Mouse (Mus musculus) thymus, adult 2 months (tissue): ENCODE measurements around the gene Eef1akmt2. TPM values are rescaled to one million over a fixed set of nuclear protein-coding genes. Genes with fewer than 3 reads are reported as not detected.

Experiments
- DNase-seq: peaks from one replicate; pipeline ENCODE4 v3.0.0; 2021
- H3K27ac ChIP-seq: fragments of 200-500 bp; 2 replicates; pipeline ENCODE4 v1.5.1; 2012; ENCODE audit warnings: low read length, control low read depth; ENCODE audit not compliant: control insufficient read depth, insufficient read depth
- H3K27me3 ChIP-seq: fragments of 200-500 bp; 2 replicates; pipeline ENCODE4 v1.6.1; 2012; ENCODE audit warnings: mild to moderate bottlenecking, low read length, moderate library complexity, mixed read lengths; ENCODE audit not compliant: control insufficient read depth, insufficient read depth
- H3K36me3 ChIP-seq: fragments of 200-500 bp; 2 replicates; pipeline ENCODE4 v1.6.1; 2012; ENCODE audit warnings: mild to moderate bottlenecking, low read length, moderate library complexity; ENCODE audit not compliant: control insufficient read depth, insufficient read depth
- H3K4me1 ChIP-seq: fragments of 200-500 bp; replicated peaks from 2 replicates; pipeline ENCODE4 v1.6.1; 2012; ENCODE audit warnings: low read length; ENCODE audit not compliant: control insufficient read depth, insufficient read depth
- H3K4me3 ChIP-seq: fragments of 200-500 bp; 2 replicates; pipeline ENCODE4 v1.5.1; 2012; ENCODE audit warnings: mild to moderate bottlenecking, low read length, control low read depth, moderate library complexity; ENCODE audit not compliant: control insufficient read depth, insufficient read depth
- CTCF ChIP-seq: fragments of 200-500 bp; IDR thresholded peaks from 2 replicates; pipeline ENCODE4 v1.5.1; 2012; ENCODE audit warnings: mild to moderate bottlenecking, control low read depth, low read length, moderate library complexity, borderline replicate concordance; ENCODE audit not compliant: control insufficient read depth, poor library complexity, insufficient read depth; ENCODE audit errors: extremely low read depth
- POLR2A ChIP-seq: fragments of 200-500 bp; IDR thresholded peaks from 2 replicates; pipeline ENCODE4 v1.6.1; 2012; ENCODE audit warnings: mild to moderate bottlenecking, low read length, control low read depth, moderate library complexity; ENCODE audit not compliant: control insufficient read depth, poor library complexity, insufficient read depth; ENCODE audit errors: extremely low read depth
- WGBS: fragments of 180-500 bp; shearing (Covaris S2); methylation state at CpG from one replicate; pipeline ENCODE4 v1.1.7; 2018; 5-methylcytosine and 5-hydroxymethylcytosine counted together
- polyA plus RNA-seq: library from polyadenylated mRNA; depleted of rRNA; stranded (reverse); fragments of >200 nt; gene quantifications from 2 replicates; pipeline ENCODE4 v1.2.3, GENCODE M21; 2012

Gene Eef1akmt2
- polyA plus RNA-seq, 1 experiment = 7.0 TPM

- 50% methylated on average over 9 of the region's 9 CpGs for WGBS
- no peak for DNase-seq
- H3K36me3 ChIP-seq = peaks cover 16% of the 10 kb centered on the region; the same call in 1 of the 2 replicates
- peaks cover 4% of the 10 kb centered on the region for H3K4me1 ChIP-seq
- H3K4me3 ChIP-seq = no peak overlapping the region
- H3K27ac ChIP-seq = no peak overlapping the region
- H3K27me3 ChIP-seq = no peaks in the 10 kb centered on the region
- TF ChIP-seq CTCF (no peak), POLR2A (no peak)
Observed at GRCm38 (mm10) chr7:132866316-132866715, 13.8 kb upstream of the Eef1akmt2 start.

GRCm38 (mm10) chr7:132859042-132859958, 6.8 kb upstream of the Eef1akmt2 start, which contains the start of gene Abraxas2:
Abraxas2 (plus strand) TSS chr7:132859225.
- H3K27me3 ChIP-seq = no peaks in the 10 kb centered on the region
- under 1% methylated on average over 53 of the region's 53 CpGs for WGBS
- H3K4me3 ChIP-seq = peak within 1 kb of the TSS; percentile 98
- H3K36me3 ChIP-seq = no peaks in the 10 kb centered on the region
- TF ChIP-seq CTCF = peak; percentile 15; the same call in 1 of the 2 replicates
- TF ChIP-seq POLR2A = peak; percentile 72; the same call in 1 of the 2 replicates
- peak; percentile 96 for DNase-seq
- H3K4me1 ChIP-seq = peaks cover 2% of the 10 kb centered on the region; the same call in 1 of the 2 replicates
- H3K27ac ChIP-seq = no peak within 1 kb of the TSS

- no peak overlapping the region for H3K27ac ChIP-seq
- WGBS = 75% methylated on average over 5 of the region's 5 CpGs
- DNase-seq = no peak
Observed at GRCm38 (mm10) chr7:132858043-132858608, 5.7 kb upstream of the Eef1akmt2 start.

GRCm38 (mm10) chr7:132856083-132856482, 3.6 kb upstream of the Eef1akmt2 start:
- no peaks in the 10 kb centered on the region for H3K27me3 ChIP-seq
- DNase-seq = no peak
- TF ChIP-seq POLR2A (no peak), CTCF (no peak)
- H3K27ac ChIP-seq = no peak overlapping the region
- H3K4me3 ChIP-seq = no peak overlapping the region
- H3K4me1 ChIP-seq = peaks cover 4% of the 10 kb centered on the region
- H3K36me3 ChIP-seq = no peaks in the 10 kb centered on the region
- WGBS = 32% methylated on average over 1 of the region's 1 CpGs

More at GRCm38 (mm10) chr7:132858043-132858608, 5.7 kb upstream of the Eef1akmt2 start:
- Histone ChIP-seq H3K27me3 (no peaks in the 10 kb centered on the region), H3K36me3 (no peaks in the 10 kb centered on the region), H3K4me1 (peaks cover 2% of the 10 kb centered on the region; the same call in 1 of the 2 replicates), H3K4me3 (no peak overlapping the region)
- no peak for TF ChIP-seq CTCF
- no peak for TF ChIP-seq POLR2A

GRCm38 (mm10) chr7:132853946-132854345, 1.5 kb upstream of the Eef1akmt2 start:
- Histone ChIP-seq H3K27me3 (no peaks in the 10 kb centered on the region), H3K27ac (no peak overlapping the region), H3K4me3 (no peak overlapping the region), H3K36me3 (no peaks in the 10 kb centered on the region), H3K4me1 (peaks cover 4% of the 10 kb centered on the region)
- no peak for DNase-seq
- no peak for TF ChIP-seq POLR2A
- no peak for TF ChIP-seq CTCF
- WGBS = 82% methylated on average over 4 of the region's 4 CpGs

GRCm38 (mm10) chr7:132853361-132853760, 888 bp upstream of the Eef1akmt2 start:
- Histone ChIP-seq H3K27me3 (no peaks in the 10 kb centered on the region), H3K36me3 (no peaks in the 10 kb centered on the region; the same call in 1 of the 2 replicates), H3K4me3 (no peak overlapping the region), H3K4me1 (peaks cover 4% of the 10 kb centered on the region), H3K27ac (no peak overlapping the region)
- TF ChIP-seq POLR2A = no peak
- no peak for TF ChIP-seq CTCF
- 94% methylated on average over 6 of the region's 6 CpGs for WGBS
- no peak for DNase-seq
